Mouse (Mus musculus): Measurements from ENCODE around the gene Slc52a3. TPM values are rescaled to one million over a fixed set of nuclear protein-coding genes. Genes with fewer than 3 reads are reported as not detected.

Gene Slc52a3
- 20.8 and 21.7 TPM in 2 replicates for polyA plus RNA-seq (2012; rRNA removed)

GRCm38 (mm10) chr2:151996229-151997189 lies at the start of gene Slc52a3:
Gene Slc52a3, plus strand, starts transcription at chr2:151996511.

GRCm38 (mm10) chr2:151979470-151980354 lies 16.6 kb upstream of the Slc52a3 start, which contains the start of gene Fam110a:
Gene Fam110a, minus strand, starts transcription at chr2:151980219.

Other genes with a start within 250 kb of the Slc52a3 start
- 0.07 and 0.18 TPM in 2 replicates for gene Rspo4, start 153.6 kb upstream of the Slc52a3 start, polyA plus RNA-seq (2012; rRNA removed)
- 25.7 and 26.6 TPM in 2 replicates for gene Angpt4, start 85.3 kb upstream of the Slc52a3 start, polyA plus RNA-seq (2012; rRNA removed)
- 31.5 and 35.5 TPM in 2 replicates for gene Fam110a, start 16.3 kb upstream of the Slc52a3 start, polyA plus RNA-seq (2012; rRNA removed)
- 0.06 TPM in 1 of 2 replicates, not detected in the other for gene Scrt2, start 85.0 kb downstream of the Slc52a3 start, polyA plus RNA-seq (2012; rRNA removed)
- gene Srxn1, start 109.0 kb downstream of the Slc52a3 start, polyA plus RNA-seq (2012; rRNA removed), result 76.5 and 90.4 TPM in 2 replicates
- 13.4 and 20.7 TPM in 2 replicates for gene Tcf15, start 147.1 kb downstream of the Slc52a3 start, polyA plus RNA-seq (2012; rRNA removed)
- 12.7 and 14.1 TPM in 2 replicates for gene Csnk2a1, start 230.3 kb downstream of the Slc52a3 start, polyA plus RNA-seq (2012; rRNA removed)